In the genomic region with DNA sequence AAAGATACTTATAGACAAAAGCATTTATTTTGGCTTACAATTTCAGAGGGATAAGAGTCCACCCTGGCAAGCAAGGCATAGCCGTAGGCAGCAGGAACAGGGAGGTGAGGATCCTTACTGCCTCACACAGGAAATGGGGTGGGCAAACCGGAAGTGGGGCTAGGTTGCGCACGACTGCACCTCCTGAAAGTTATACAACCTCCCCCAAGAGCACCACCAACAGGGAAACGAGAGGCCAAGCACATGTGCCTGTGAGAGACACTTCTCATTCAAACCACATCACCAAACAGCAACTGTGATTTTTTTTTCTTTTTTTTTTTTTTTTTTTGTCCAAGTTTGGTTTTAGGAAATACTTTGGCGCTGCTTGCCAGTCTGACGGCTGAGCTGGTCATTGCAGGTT, we compare ENCODE assay signal across 20 mouse cellular contexts. TPM values are rescaled to one million over a fixed set of nuclear protein-coding genes. Genes with fewer than 3 reads are reported as not detected.
DNase-seq lines count a peak whose midpoint lies in the region; ATAC-seq lines count a peak whose summit lies in the region.
"Had no signal": no experiment of that assay in that cellular context is flagged by ENCODE, and none has a peak within 500 bp of the region (broad histone marks: within the 10 kb centered on the region; RNA-seq: fewer than 3 reads in every experiment).

No protein-coding gene starts in this region.

- no peak overlapping the region for H3K27ac ChIP-seq in midbrain, embryonic 11.5 days (ENCODE audit: low read depth, low read length)
- H3K27ac ChIP-seq in midbrain, embryonic 10.5 days (replicated peaks), result no peak overlapping the region
- H3K27ac ChIP-seq: embryonic facial prominence, embryonic 15.5 days; forebrain, embryonic 15.5 days; heart, embryonic 15.5 days had no signal

- no peak overlapping the region for H3K4me2 ChIP-seq in midbrain, embryonic 11.5 days
- H3K4me2 ChIP-seq: embryonic facial prominence, embryonic 15.5 days; forebrain, embryonic 15.5 days; heart, embryonic 11.5 days; heart, embryonic 15.5 days had no signal

- no peak overlapping the region for H3K4me3 ChIP-seq in midbrain, embryonic 11.5 days (ENCODE audit: low read depth, low read length)
- no peak overlapping the region for H3K4me3 ChIP-seq in midbrain, embryonic 10.5 days
- H3K4me3 ChIP-seq: embryonic facial prominence, embryonic 15.5 days; forebrain, embryonic 15.5 days; heart, embryonic 15.5 days had no signal

- no peaks in the 10 kb centered on the region for H3K36me3 ChIP-seq in midbrain, embryonic 11.5 days (ENCODE audit: control insufficient read depth, insufficient read depth, low read length)
- no peaks in the 10 kb centered on the region for H3K36me3 ChIP-seq in midbrain, embryonic 10.5 days
- H3K36me3 ChIP-seq: embryonic facial prominence, embryonic 15.5 days; forebrain, embryonic 15.5 days; G1E; heart, embryonic 15.5 days had no signal

- DNase-seq in heart, adult 11 months, result peak; percentile 67
- DNase-seq in heart, adult 9 months (ENCODE audit: low spot score in 2 of 2), result no peak
- peak; percentile 76 for DNase-seq in midbrain, embryonic 11.5 days (ENCODE audit: low spot score, missing footprints)
- DNase-seq in midbrain, embryonic 10.5 days (ENCODE audit: low spot score), result no peak
- peak; percentile 67 for DNase-seq in R1 (ENCODE audit: low read depth, low spot score)
- no peak for DNase-seq in kidney, adult 18-20 months
- no peak for DNase-seq in kidney, postnatal 36 days
- DNase-seq: adrenal gland, postnatal 14 days; cerebellum, adult 11-12 months; cerebellum, adult 9-11 months; cerebellum, postnatal 36 days; gastrocnemius, postnatal 36 days; heart, adult 18-20 months; heart, postnatal 14 days; kidney, adult 11 months had no signal

- H3K4me1 ChIP-seq in midbrain, embryonic 11.5 days (ENCODE audit: control insufficient read depth, insufficient read depth, low read length), result no peaks in the 10 kb centered on the region
- no peaks in the 10 kb centered on the region for H3K4me1 ChIP-seq in midbrain, embryonic 10.5 days
- H3K4me1 ChIP-seq: embryonic facial prominence, embryonic 15.5 days; forebrain, embryonic 15.5 days; heart, embryonic 15.5 days had no signal

- WGBS in midbrain, embryonic 11.5 days, result 90% methylated on average over 7 of the region's 7 CpGs
- 84% methylated on average over 7 of the region's 7 CpGs for WGBS in midbrain, embryonic 10.5 days

- no peaks in the 10 kb centered on the region for H3K9me3 ChIP-seq in midbrain, embryonic 11.5 days (ENCODE audit: control insufficient read depth, low read length)
- no peaks in the 10 kb centered on the region for H3K9me3 ChIP-seq in midbrain, embryonic 10.5 days (replicated peaks)
- H3K9me3 ChIP-seq: embryonic facial prominence, embryonic 15.5 days; forebrain, embryonic 15.5 days; G1E; heart, embryonic 15.5 days had no signal

- H3K27me3 ChIP-seq in midbrain, embryonic 11.5 days (ENCODE audit: control insufficient read depth, insufficient read depth, low read length), result no peaks in the 10 kb centered on the region
- H3K27me3 ChIP-seq in midbrain, embryonic 10.5 days (ENCODE audit: low read depth, poor library complexity, severe bottlenecking), result no peaks in the 10 kb centered on the region
- H3K27me3 ChIP-seq: embryonic facial prominence, embryonic 15.5 days; forebrain, embryonic 15.5 days; heart, embryonic 15.5 days had no signal

- no peak overlapping the region for H3K9ac ChIP-seq in midbrain, embryonic 11.5 days (ENCODE audit: low read length)
- H3K9ac ChIP-seq: embryonic facial prominence, embryonic 15.5 days; forebrain, embryonic 15.5 days; heart, embryonic 15.5 days had no signal

- no peak for ATAC-seq in midbrain, embryonic 11.5 days (ENCODE audit: low FRiP score)
- ATAC-seq: forebrain, embryonic 15.5 days had no signal

RNA-seq across cellular contexts. Expression of a gene that starts 19.8 kb away (rescaled TPM):
- polyA plus RNA-seq in midbrain, embryonic 11.5 days (2014; fragmentation: Nextera tagmentation; extraction: Ambion mirVana), result 0.67 and 0.91 TPM in 2 replicates
- 0.21 and 0.44 TPM in 2 replicates for polyA plus RNA-seq in midbrain, embryonic 10.5 days (2016; fragmentation: Nextera tagmentation; extraction: Ambion mirVana)
- polyA plus RNA-seq: G1E had no signal

RNA-seq across cellular contexts. Expression of a gene that starts 19.8 kb away (rescaled TPM):
- polyA plus RNA-seq in midbrain, embryonic 11.5 days (2014; fragmentation: Nextera tagmentation; extraction: Ambion mirVana), result 0.15 and 0.29 TPM in 2 replicates
- polyA plus RNA-seq in midbrain, embryonic 10.5 days (2016; fragmentation: Nextera tagmentation; extraction: Ambion mirVana), result 0.16 TPM in 1 of 2 replicates, not detected in the other
- polyA plus RNA-seq: G1E had no signal

Comparison
In these comparisons a context has a peak if more than half of its experiments do, and no peak if none do; other contexts are left out.
1. DNase-seq: peak in heart, adult 11 months (single experiment), midbrain, embryonic 11.5 days (single experiment) and R1 (single experiment); none in heart, adult 9 months (0 of 2), midbrain, embryonic 10.5 days (single experiment), kidney, adult 18-20 months (single experiment) and kidney, postnatal 36 days (0 of 2).